Mouse (Mus musculus): Measurements from ENCODE around the gene Slc35f5.
"Not testable (repeated sequence)": the region's sequence is repeated elsewhere in the genome, so short reads cannot be mapped to it uniquely, and the experiment has no call there.

- not testable (repeated sequence) for TF ChIP-seq CTCF (IDR thresholded peaks at IDR 0.05; ENCODE audit: low read depth, low read length); GATA1 (IDR thresholded peaks at IDR 0.05; ENCODE audit: borderline replicate concordance, low read length); TAL1 (conservative IDR thresholded peaks at IDR 0.05; ENCODE audit: low read depth, low read length); POLR2AphosphoS5 (IDR thresholded peaks at IDR 0.05; ENCODE audit: insufficient replicate concordance, low read depth, low read length); GATA2 (IDR thresholded peaks at IDR 0.05; ENCODE audit: borderline replicate concordance, low read depth, low read length)
Measured at GRCm38 (mm10) chr1:125533180-125533912, 27.0 kb upstream of the Slc35f5 start.
